Mouse (Mus musculus): Measurements from ENCODE around the gene Ptpn3.

Gene Ptpn3

DNA sequence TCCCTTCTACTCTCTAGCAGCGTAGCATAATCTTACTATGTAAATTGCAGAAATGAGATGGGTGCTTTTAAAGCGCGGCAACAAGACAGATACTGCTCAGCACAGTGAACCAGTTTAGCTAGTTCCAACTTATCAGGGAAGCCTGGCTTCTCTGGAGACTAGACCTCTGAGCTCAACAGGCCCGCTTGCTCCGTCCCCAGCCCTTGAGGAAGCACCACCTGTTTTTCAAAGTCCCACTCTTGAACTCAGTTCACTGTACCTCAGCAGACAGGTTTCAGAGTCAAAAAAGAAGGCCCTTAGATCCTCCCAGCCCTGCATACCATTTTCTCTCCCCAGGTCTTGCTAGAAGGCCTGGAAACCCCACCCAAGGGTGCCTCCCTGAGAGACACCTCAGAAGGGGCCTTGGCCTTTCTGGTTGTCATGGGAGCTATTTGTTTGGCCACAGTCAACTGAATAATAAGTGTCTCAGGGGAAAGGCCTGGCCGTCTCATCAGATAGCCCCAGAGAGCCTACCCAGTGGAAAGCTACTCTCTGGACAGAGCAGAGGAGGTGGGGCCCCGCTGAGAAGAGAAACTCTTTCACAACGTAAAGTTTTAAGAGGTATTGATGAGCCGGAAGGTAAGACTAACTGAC is 136.9 kb downstream of the Ptpn3 start:
- no peak for DNase-seq

DNA sequence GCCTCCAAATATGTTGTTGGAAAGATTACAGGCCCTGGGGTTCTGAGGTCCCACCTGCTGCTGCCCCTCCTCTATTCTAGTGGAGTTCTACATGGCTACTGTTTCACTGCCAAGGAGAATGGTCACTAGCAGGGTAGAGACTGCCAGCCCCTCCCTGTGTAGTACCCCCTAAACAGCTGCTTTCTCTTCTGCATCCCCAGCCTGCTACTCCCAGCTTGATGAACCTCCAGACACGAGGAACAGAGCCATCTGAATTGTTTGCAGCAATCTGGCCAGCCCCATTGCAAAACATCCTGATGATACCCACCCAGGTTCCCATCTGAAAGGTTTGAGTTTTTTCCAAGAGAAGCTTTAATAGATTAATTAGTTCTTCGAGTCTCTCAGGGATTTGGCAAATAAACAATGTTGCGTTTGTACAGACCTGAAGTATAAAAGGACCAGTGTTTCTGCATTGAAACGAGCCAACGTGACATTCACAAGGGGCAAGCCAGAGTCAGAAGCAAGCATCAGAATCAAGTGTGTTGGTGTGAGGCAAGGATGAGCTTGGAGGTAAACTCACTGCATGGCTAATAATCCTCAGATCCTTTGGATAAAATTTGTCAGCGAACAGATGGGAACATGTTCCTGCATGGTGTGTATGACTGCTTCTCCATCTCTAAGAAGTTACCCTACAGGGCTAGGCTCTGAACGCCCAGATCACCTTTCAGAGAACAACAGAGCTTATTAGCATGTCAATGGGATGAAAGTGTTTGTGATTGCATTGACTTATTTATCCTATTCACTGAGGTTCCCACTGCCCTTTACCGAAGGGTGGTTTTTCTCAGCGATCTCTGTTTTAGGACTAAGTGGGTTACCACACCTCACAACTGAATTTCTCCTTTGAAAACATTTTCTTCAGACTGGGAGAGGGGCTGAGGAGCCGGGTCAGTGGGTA is 138.6 kb downstream of the Ptpn3 start:
- no peak for DNase-seq

DNA sequence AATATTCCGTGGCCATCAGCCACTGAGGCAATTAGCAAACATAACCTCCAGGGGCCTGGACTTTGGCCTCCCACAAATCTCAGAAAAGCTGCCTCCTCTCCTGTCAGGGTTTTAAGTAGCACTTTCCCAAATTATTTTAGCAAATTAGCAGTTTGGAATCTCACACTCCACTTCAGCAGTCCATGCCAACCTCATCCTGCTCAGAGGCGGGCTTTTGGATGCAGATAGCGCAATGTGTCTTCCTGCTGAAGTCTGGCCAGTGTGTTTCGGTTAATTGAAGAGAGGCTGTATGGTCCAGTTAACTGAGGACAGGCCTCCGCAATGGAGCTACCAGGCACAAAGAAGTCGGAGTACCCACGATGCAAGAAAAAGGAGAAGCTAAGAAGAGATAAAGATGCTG is 141.1 kb downstream of the Ptpn3 start:
- no peak for DNase-seq

DNA sequence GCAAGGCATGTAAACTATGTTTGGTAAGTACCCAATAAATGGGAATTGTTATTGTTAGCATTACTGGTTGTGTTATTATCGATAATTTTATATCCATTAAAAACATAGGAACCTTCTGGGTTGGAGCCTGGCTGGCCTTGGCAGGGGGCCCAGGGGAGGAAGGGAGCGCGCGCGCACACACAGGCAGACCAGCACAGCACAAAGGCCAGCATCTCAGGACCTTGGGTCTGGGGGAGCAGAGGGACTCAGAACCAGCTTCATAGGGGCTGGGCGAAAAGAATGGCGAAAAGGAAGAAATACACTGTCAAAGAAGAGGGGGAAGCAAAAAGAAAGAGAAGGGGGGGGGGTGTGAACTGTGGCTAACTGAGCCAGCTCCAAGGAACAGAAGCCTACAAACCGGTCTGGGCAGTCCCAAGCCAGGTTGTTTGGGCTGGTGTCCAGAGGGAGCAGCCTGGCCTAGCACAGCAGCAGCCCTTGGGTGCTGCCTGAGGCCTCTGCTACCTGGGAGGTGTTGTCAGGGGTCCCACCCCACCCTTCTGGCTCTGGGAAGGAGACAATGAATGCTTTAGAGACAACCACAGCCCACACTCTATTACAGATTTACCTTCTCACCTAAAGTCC is 145.0 kb downstream of the Ptpn3 start:
- no peak for DNase-seq

DNA sequence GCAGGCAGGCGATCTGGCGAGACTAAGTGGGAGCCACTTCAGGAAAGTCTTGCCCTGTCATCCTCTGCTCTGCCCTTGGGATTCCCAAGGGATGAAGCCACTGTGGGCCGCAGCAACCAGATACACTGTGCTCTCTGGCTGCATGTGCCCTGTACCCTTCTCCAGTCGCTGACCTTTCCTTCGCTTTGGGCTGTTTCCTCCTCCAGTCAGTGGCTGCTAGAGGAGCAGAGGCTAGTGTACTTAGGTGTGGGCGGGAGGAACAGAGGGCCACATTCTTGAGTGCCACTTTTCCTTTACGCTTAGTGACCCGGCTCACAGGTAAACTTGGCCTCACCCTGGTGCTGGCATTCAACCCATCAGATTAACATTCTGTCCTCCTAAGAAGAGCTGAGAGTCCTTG is 147.8 kb downstream of the Ptpn3 start:
- DNase-seq: no peak

DNA sequence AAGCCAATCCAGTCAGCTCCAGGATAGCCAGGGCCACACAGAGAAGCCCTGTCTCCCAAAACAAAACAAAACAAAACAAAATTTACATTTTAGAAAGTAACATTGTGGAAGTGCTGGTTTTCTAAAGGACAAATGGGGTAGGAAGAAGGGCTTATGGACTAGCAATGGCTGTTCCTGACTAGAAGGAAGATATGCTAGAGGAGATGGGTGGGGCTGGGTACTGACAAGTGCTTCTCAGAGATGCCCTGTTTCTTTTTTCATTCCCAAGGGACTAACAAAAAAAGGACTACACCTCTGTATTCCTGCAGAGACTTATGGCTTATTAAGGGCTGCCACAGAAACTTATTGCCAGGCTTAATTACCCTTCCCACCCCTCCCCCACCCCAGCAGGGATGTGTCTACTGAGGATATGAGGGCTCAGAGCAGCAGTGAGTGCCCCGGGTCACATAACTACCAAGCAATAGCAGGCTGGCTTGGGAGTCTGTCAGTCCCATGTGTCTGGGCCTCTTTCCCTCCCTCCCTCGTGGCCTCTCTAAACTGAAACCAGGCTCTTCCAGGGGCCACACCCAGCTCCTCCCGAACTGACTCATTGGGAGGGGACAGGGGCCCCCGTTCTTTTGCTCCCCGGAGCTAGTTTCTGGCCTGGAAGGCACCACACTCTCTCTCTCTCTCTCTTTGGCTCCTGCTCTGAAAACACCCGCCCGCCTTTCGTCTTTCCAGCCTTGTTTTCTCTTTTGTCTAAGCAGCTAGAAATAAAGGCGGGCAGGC is 148.4 kb downstream of the Ptpn3 start:
- no peak for DNase-seq

DNA sequence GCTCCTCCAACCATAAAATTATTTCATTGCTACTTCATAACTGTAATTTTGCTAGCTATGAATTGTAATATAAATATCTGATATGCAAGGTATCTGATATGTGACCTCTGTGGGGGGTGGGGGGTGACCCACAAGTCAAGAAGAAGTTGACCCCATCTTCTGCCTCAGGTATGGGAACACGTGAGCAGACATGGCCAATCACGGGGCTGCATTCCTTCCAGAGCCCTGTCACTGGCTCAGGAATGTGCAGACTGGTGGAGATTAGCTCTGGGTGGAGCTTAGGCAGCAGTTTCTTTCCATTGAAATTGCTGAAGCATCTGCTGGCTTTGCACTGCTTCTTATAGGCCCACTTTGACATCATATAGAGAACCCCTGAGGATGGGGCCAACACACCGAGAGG is 153.5 kb downstream of the Ptpn3 start:
- DNase-seq: no peak

DNA sequence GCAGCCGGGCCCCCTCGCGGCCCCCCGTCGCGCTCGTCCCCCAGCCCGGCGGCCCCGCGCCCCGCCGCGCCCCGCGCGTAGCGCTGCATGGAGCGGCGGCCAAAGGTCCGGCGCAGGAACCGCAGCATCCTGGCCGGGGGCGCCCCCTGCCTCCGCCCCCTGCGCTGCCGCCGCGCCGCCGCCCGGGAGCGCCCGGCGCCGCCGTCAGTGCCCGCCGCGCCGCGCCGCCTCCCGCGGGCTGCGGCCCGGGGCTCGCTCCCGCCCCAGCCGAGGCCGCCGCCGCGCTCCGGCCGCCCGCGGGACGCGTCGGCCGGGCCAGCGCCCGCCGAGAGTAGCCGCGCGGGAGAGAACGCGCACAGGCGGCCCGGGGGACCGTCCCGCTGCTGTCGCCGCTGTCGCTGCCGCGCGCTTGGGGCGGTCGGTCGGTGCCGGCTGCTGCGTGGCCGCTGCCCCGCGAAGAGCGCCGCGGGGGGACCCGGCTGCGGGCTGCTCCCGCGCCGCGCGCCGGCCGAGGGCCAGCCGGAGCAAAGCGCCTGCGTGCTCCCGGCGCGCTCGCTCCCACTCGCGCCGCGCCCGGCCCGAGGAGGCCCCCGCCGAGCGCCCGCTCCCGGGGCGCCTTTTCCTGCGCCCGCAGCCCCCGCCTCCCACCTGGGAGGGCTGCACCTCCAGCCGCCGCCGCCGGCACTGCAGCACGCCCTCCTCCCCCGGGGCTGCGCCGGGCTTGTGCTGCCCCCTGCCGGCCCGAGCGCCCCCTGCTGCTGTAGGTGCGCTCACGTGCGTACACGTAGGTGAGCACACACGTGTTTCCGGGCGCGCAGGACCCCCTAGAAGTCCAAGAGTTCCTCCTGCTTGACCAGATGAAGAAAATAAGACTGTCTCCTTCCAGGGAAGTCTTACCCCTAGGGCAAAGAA is 158.4 kb downstream of the Ptpn3 start, which contains the start of gene Epb41l4b:
Gene Epb41l4b (minus strand): TSS at position 412 of the 912 bp plus-strand sequence.
- peak; percentile 92 for DNase-seq

DNA sequence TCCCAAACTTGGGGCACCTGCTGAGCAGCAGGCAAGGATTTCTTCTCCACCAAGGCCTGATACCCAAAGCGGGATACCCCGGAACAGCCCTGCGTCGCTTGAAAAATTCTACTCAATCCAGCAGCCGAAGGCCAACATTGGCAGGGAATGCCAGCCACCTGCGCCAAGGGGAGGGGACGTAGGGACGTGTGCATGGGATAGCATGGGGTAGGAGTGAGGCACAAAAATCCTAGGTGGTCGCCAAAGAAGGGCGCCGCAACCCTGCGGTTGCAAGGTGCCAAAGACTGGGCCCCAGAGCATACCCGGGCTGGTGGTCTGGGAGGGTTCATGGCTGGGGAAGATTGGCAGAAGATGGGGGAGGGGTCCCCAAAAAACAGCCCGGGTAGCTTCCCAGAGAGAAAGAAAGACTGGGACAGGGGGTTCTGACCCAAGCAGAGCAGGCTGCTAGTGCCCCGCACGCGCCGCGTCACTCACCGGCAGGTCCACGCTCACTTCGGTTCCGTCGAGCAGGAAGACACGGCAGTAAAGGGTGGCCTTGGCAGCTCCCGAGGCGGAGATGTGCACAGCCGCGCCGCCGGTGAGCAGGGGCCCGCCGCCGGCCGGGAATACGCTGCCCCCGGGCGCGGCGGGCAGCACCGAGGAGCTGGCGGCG is 159.1 kb downstream of the Ptpn3 start:
- peak; percentile 29 for DNase-seq

DNA sequence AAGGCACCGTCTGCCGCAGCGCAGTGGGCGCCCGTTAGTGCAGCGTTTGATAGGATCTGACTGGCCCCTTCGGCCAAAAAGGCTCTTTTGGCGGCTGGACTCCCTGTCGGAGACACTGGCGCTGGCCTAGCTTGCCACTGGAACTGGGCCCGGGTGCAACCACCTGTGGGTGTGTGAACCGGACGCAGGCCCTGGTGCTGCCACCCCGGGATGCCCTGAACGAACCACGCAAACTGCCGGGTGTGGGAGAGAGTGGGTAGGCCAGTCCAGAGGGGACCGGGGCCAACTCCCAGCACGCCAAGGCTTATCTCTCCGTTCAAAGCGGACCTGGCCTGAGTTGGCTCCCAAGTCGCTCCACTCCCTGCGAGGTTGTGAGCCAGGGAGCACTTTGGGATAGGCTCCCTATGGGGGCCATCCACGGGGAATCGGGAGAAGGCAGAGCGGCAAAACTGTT is 159.7 kb downstream of the Ptpn3 start:
- peak; percentile 18 for DNase-seq

DNA sequence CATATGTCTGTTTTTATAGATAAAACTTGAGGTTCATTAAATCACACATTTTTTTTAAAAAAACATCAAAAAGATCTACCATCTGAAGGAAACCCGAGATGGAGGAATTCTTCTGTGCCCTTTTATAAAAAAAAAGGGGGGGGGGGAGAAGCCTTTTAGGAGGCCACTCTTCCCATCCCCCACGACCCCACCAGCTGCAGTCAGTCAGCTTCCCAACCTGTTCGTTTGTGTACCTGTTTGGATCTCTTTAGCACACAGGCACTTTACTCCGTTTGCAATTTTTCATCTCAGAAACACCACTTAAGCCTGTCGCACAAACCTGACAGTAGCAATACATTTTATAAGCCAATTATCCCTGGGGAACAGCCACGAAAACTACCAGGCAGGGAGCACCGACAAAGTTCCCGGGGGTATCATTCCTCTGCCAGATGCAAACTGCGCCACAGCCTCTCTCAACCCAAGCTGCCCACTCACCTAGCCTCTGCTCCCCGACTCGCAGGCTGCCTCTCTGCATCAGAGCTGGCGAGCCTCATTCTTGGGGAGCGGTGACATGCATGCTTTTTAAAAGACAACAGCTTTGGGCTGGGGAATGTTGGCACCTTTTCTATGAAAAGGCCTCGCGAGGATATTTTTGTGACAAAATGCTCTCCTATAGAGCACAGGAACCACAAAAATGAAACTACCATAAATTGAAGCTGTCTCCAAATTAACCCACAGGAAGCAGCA is 160.5 kb downstream of the Ptpn3 start:
- DNase-seq: no peak

Measured in thymus, postnatal 14 days (tissue).